Mouse (Mus musculus): Measurements from ENCODE around the gene Scoc. TPM values are rescaled to one million over a fixed set of nuclear protein-coding genes. Genes with fewer than 3 reads are reported as not detected.
A peak's percentile ranks its signal among the peaks of the same experiment; 100 is the strongest.
"Not testable (repeated sequence)": the region's sequence is repeated elsewhere in the genome, so short reads cannot be mapped to it uniquely, and the experiment has no call there.

Gene Scoc
- 99.0 and 103 TPM in 2 replicates for polyA plus RNA-seq (2015; fragmentation: Nextera tagmentation; extraction: Ambion mirVana)

GRCm38 (mm10) chr8:83458222-83458621 is at the start of gene Scoc:
TSS of gene Scoc (minus strand) at chr8:83458391.
- H3K4me2 ChIP-seq (replicated peaks) = no peak within 1 kb of the TSS
- no peak within 1 kb of the TSS for H3K9ac ChIP-seq
- ATAC-seq (ENCODE audit: insufficient number of reproducible peaks, low FRiP score, low TSS enrichment, low read depth) = no peak
- H3K4me3 ChIP-seq (replicated peaks) = no peak within 1 kb of the TSS
- H3K27ac ChIP-seq (replicated peaks) = no peak within 1 kb of the TSS
- no peaks in the 10 kb centered on the region for H3K4me1 ChIP-seq
- H3K36me3 ChIP-seq = no peaks in the 10 kb centered on the region
- no peaks in the 10 kb centered on the region for H3K27me3 ChIP-seq
- 79% methylated on average over 14 of the region's 14 CpGs for WGBS
- H3K9me3 ChIP-seq (replicated peaks) = no peaks in the 10 kb centered on the region

- Histone ChIP-seq H3K27me3 (no peaks in the 10 kb centered on the region), H3K36me3 (no peaks in the 10 kb centered on the region), H3K4me2 (replicated peaks) (no peak overlapping the region), H3K27ac (replicated peaks) (no peak overlapping the region), H3K4me3 (replicated peaks) (no peak overlapping the region), H3K9me3 (replicated peaks) (no peaks in the 10 kb centered on the region), H3K4me1 (no peaks in the 10 kb centered on the region), H3K9ac (no peak overlapping the region)
- ATAC-seq (ENCODE audit: insufficient number of reproducible peaks, low FRiP score, low TSS enrichment, low read depth) = no peak
- 60% methylated on average over 3 of the region's 3 CpGs for WGBS
Measured at GRCm38 (mm10) chr8:83459606-83460005, 1.4 kb upstream of the Scoc start.

- Histone ChIP-seq H3K9me3 (replicated peaks) (no peaks in the 10 kb centered on the region), H3K4me3 (replicated peaks) (no peak overlapping the region), H3K27me3 (no peaks in the 10 kb centered on the region), H3K27ac (replicated peaks) (no peak overlapping the region), H3K9ac (no peak overlapping the region), H3K4me1 (no peaks in the 10 kb centered on the region), H3K36me3 (no peaks in the 10 kb centered on the region), H3K4me2 (replicated peaks) (no peak overlapping the region)
- WGBS = 56% methylated on average over 6 of the region's 6 CpGs
- ATAC-seq (ENCODE audit: insufficient number of reproducible peaks, low FRiP score, low TSS enrichment, low read depth) = no peak
Measured at GRCm38 (mm10) chr8:83457121-83457520, 1.1 kb downstream of the Scoc start.

- Histone ChIP-seq H3K4me3 (replicated peaks) (no peak overlapping the region), H3K4me1 (no peaks in the 10 kb centered on the region), H3K9ac (no peak overlapping the region), H3K4me2 (replicated peaks) (no peak overlapping the region), H3K27ac (replicated peaks) (no peak overlapping the region), H3K9me3 (replicated peaks) (no peaks in the 10 kb centered on the region), H3K36me3 (no peaks in the 10 kb centered on the region), H3K27me3 (no peaks in the 10 kb centered on the region)
- no peak for ATAC-seq (ENCODE audit: insufficient number of reproducible peaks, low FRiP score, low TSS enrichment, low read depth)
- WGBS = 20% methylated on average over 3 of the region's 3 CpGs
Measured at GRCm38 (mm10) chr8:83451056-83451455, 7.1 kb downstream of the Scoc start.

GRCm38 (mm10) chr8:83449960-83450359 is 8.2 kb downstream of the Scoc start:
- no peak overlapping the region for H3K4me3 ChIP-seq (replicated peaks)
- H3K27me3 ChIP-seq = no peaks in the 10 kb centered on the region
- no peak overlapping the region for H3K9ac ChIP-seq
- H3K27ac ChIP-seq (replicated peaks) = no peak overlapping the region
- no peak overlapping the region for H3K4me2 ChIP-seq (replicated peaks)
- H3K9me3 ChIP-seq (replicated peaks) = no peaks in the 10 kb centered on the region
- no peaks in the 10 kb centered on the region for H3K36me3 ChIP-seq
- 74% methylated on average over 1 of the region's 1 CpGs for WGBS
- no peak for ATAC-seq (ENCODE audit: insufficient number of reproducible peaks, low FRiP score, low TSS enrichment, low read depth)
- H3K4me1 ChIP-seq = no peaks in the 10 kb centered on the region

- Histone ChIP-seq H3K27me3 (no peaks in the 10 kb centered on the region), H3K9ac (peak overlapping the region; percentile 35), H3K36me3 (no peaks in the 10 kb centered on the region), H3K4me2 (replicated peaks) (peak overlapping the region; percentile 67), H3K9me3 (replicated peaks) (no peaks in the 10 kb centered on the region), H3K4me1 (peaks cover 17% of the 10 kb centered on the region; the same call in 1 of the 2 replicates), H3K4me3 (replicated peaks) (peak overlapping the region; percentile 73), H3K27ac (replicated peaks) (peak overlapping the region; percentile 91)
- WGBS = 27% methylated on average over 5 of the region's 5 CpGs
- no peak for ATAC-seq (ENCODE audit: insufficient number of reproducible peaks, low FRiP score, low TSS enrichment, low read depth)
Measured at GRCm38 (mm10) chr8:83443052-83443400, 15.2 kb downstream of the Scoc start.

- peak; percentile 100 for ATAC-seq (ENCODE audit: insufficient number of reproducible peaks, low FRiP score, low TSS enrichment, low read depth)
- 2% methylated on average over 64 of the region's 64 CpGs for WGBS
- Histone ChIP-seq H3K9ac (peak overlapping the region; percentile 73), H3K36me3 (no peaks in the 10 kb centered on the region), H3K4me1 (peaks cover 17% of the 10 kb centered on the region; the same call in 1 of the 2 replicates), H3K9me3 (replicated peaks) (no peaks in the 10 kb centered on the region), H3K27me3 (no peaks in the 10 kb centered on the region), H3K27ac (replicated peaks) (peak overlapping the region; percentile 91), H3K4me3 (replicated peaks) (peak overlapping the region; percentile 73), H3K4me2 (replicated peaks) (peak overlapping the region; percentile 67)
Measured at GRCm38 (mm10) chr8:83442243-83443051, 15.7 kb downstream of the Scoc start.

GRCm38 (mm10) chr8:83441656-83442242 is 16.4 kb downstream of the Scoc start:
- no peak for ATAC-seq (ENCODE audit: insufficient number of reproducible peaks, low FRiP score, low TSS enrichment, low read depth)

GRCm38 (mm10) chr8:83437077-83437476 is 21.1 kb downstream of the Scoc start:
- H3K4me1 ChIP-seq = peaks cover 13% of the 10 kb centered on the region; the same call in 1 of the 2 replicates
- H3K9me3 ChIP-seq (replicated peaks) = no peaks in the 10 kb centered on the region
- WGBS = 93% methylated on average over 1 of the region's 1 CpGs
- no peak overlapping the region for H3K9ac ChIP-seq
- H3K27me3 ChIP-seq = no peaks in the 10 kb centered on the region
- H3K27ac ChIP-seq (replicated peaks) = no peak overlapping the region
- no peak overlapping the region for H3K4me2 ChIP-seq (replicated peaks)
- ATAC-seq (ENCODE audit: insufficient number of reproducible peaks, low FRiP score, low TSS enrichment, low read depth) = no peak
- H3K4me3 ChIP-seq (replicated peaks) = no peak overlapping the region
- 0 out of 2 replicates have a peak, but pooled peaks cover 11% of the 10 kb centered on the region for H3K36me3 ChIP-seq

More at GRCm38 (mm10) chr8:83441656-83442242, 16.4 kb downstream of the Scoc start:
- Histone ChIP-seq H3K27ac (replicated peaks) (peak overlapping the region; percentile 91), H3K36me3 (0 out of 2 replicates have a peak, but pooled peaks cover 3% of the 10 kb centered on the region), H3K27me3 (no peaks in the 10 kb centered on the region), H3K4me1 (peaks cover 17% of the 10 kb centered on the region; the same call in 1 of the 2 replicates), H3K4me3 (replicated peaks) (peak overlapping the region; percentile 73), H3K4me2 (replicated peaks) (peak overlapping the region; percentile 67), H3K9ac (peak overlapping the region; percentile 73), H3K9me3 (replicated peaks) (no peaks in the 10 kb centered on the region)
- under 1% methylated on average over 29 of the region's 29 CpGs for WGBS

- H3K9ac ChIP-seq = no peak overlapping the region
- H3K9me3 ChIP-seq (replicated peaks) = no peaks in the 10 kb centered on the region
- H3K36me3 ChIP-seq = 0 out of 2 replicates have a peak, but pooled peaks cover 4% of the 10 kb centered on the region
- H3K27ac ChIP-seq (replicated peaks) = no peak overlapping the region
- whole genome bisulfite sequencing = 56% methylated on average over 4 of the region's 4 CpGs
- H3K27me3 ChIP-seq = no peaks in the 10 kb centered on the region
- no peaks in the 10 kb centered on the region for H3K4me1 ChIP-seq
- ATAC-seq (ENCODE audit: insufficient number of reproducible peaks, low FRiP score, low TSS enrichment, low read depth) = no peak
- no peak overlapping the region for H3K4me3 ChIP-seq (replicated peaks)
- no peak overlapping the region for H3K4me2 ChIP-seq (replicated peaks)
Measured at GRCm38 (mm10) chr8:83429071-83429524, 29.1 kb downstream of the Scoc start.

GRCm38 (mm10) chr8:83428621-83429020 is 29.6 kb downstream of the Scoc start:
- H3K4me3 ChIP-seq (replicated peaks); H3K4me1 ChIP-seq; H3K9ac ChIP-seq; H3K4me2 ChIP-seq (replicated peaks); H3K27me3 ChIP-seq; ATAC-seq (ENCODE audit: insufficient number of reproducible peaks, low FRiP score, low TSS enrichment, low read depth); H3K27ac ChIP-seq (replicated peaks); H3K36me3 ChIP-seq; H3K9me3 ChIP-seq (replicated peaks): not testable (repeated sequence)
- 90% methylated on average over 3 of the region's 3 CpGs for WGBS
